Mouse (Mus musculus): ENCODE measurements at regions not wholly inside any gene's neighbourhood (a gene's known extent, or its start where the extent isn't known, plus 50 kb on each side); places are given as distances from the start of the nearest gene placed in this dataset.
"Not testable (repeated sequence)": the region's sequence is repeated elsewhere in the genome, so short reads cannot be mapped to it uniquely, and the experiment has no call there.

GRCm38 (mm10) chr12:119102106-119102505 is 135.9 kb upstream of the Abcb5 start:
- H3K4me3 ChIP-seq (ENCODE audit: low read length); H3K4me2 ChIP-seq (ENCODE audit: low read depth, low read length); H3K4me1 ChIP-seq (ENCODE audit: insufficient read depth, low read length); ATAC-seq; H3K27me3 ChIP-seq (ENCODE audit: insufficient read depth, low read length); H3K9ac ChIP-seq (replicated peaks; ENCODE audit: low read length); H3K27ac ChIP-seq; H3K36me3 ChIP-seq (ENCODE audit: insufficient read depth, low read length); DNase-seq (ENCODE audit: low spot score); H3K9me3 ChIP-seq (ENCODE audit: low read length): not testable (repeated sequence)
- WGBS, result 90% methylated on average over 2 of the region's 2 CpGs

GRCm38 (mm10) chr12:119099736-119100135 is 133.5 kb upstream of the Abcb5 start:
- Histone ChIP-seq H3K4me1 (ENCODE audit: insufficient read depth, low read length) (no peaks in the 10 kb centered on the region), H3K4me3 (ENCODE audit: low read length) (no peak overlapping the region), H3K4me2 (ENCODE audit: low read depth, low read length) (no peak overlapping the region), H3K27ac (no peak overlapping the region), H3K9me3 (ENCODE audit: low read length) (no peaks in the 10 kb centered on the region), H3K9ac (replicated peaks; ENCODE audit: low read length) (no peak overlapping the region), H3K27me3 (ENCODE audit: insufficient read depth, low read length) (no peaks in the 10 kb centered on the region), H3K36me3 (ENCODE audit: insufficient read depth, low read length) (no peaks in the 10 kb centered on the region)
- no peak for TF ChIP-seq CTCF (IDR thresholded peaks at IDR 0.05; ENCODE audit: low read depth)
- DNase-seq (ENCODE audit: low spot score), result no peak
- ATAC-seq, result no peak

- ATAC-seq, result no peak
- no peaks in the 10 kb centered on the region for H3K27me3 ChIP-seq (ENCODE audit: insufficient read depth, low read length)
- H3K36me3 ChIP-seq (ENCODE audit: insufficient read depth, low read length), result no peaks in the 10 kb centered on the region
- no peaks in the 10 kb centered on the region for H3K9me3 ChIP-seq (ENCODE audit: low read length)
- 49% methylated on average over 1 of the region's 1 CpGs for WGBS
- DNase-seq (ENCODE audit: low spot score), result no peak
- no peak overlapping the region for H3K9ac ChIP-seq (replicated peaks; ENCODE audit: low read length)
- no peak overlapping the region for H3K4me3 ChIP-seq (ENCODE audit: low read length)
- TF ChIP-seq CTCF (IDR thresholded peaks at IDR 0.05; ENCODE audit: low read depth), result no peak
- no peaks in the 10 kb centered on the region for H3K4me1 ChIP-seq (ENCODE audit: insufficient read depth, low read length)
- no peak overlapping the region for H3K27ac ChIP-seq
- H3K4me2 ChIP-seq (ENCODE audit: low read depth, low read length), result no peak overlapping the region
Measured at GRCm38 (mm10) chr12:119097814-119098213, 131.6 kb upstream of the Abcb5 start.

- Histone ChIP-seq H3K4me2 (ENCODE audit: low read depth, low read length) (no peak overlapping the region), H3K4me3 (ENCODE audit: low read length) (no peak overlapping the region), H3K4me1 (ENCODE audit: insufficient read depth, low read length) (no peaks in the 10 kb centered on the region), H3K9ac (replicated peaks; ENCODE audit: low read length) (no peak overlapping the region), H3K36me3 (ENCODE audit: insufficient read depth, low read length) (no peaks in the 10 kb centered on the region), H3K27ac (no peak overlapping the region), H3K9me3 (ENCODE audit: low read length) (no peaks in the 10 kb centered on the region), H3K27me3 (ENCODE audit: insufficient read depth, low read length) (no peaks in the 10 kb centered on the region)
- ATAC-seq (no peak), DNase-seq (ENCODE audit: low spot score) (no peak)
- WGBS, result 97% methylated on average over 1 of the region's 1 CpGs
- TF ChIP-seq CTCF (IDR thresholded peaks at IDR 0.05; ENCODE audit: low read depth), result no peak
Measured at GRCm38 (mm10) chr12:119094314-119094713, 128.1 kb upstream of the Abcb5 start.

GRCm38 (mm10) chr12:119093402-119093801 is 127.2 kb upstream of the Abcb5 start:
- Histone ChIP-seq H3K27ac (no peak overlapping the region), H3K9me3 (ENCODE audit: low read length) (no peaks in the 10 kb centered on the region), H3K36me3 (ENCODE audit: insufficient read depth, low read length) (no peaks in the 10 kb centered on the region), H3K4me1 (ENCODE audit: insufficient read depth, low read length) (no peaks in the 10 kb centered on the region), H3K4me3 (ENCODE audit: low read length) (no peak overlapping the region), H3K9ac (replicated peaks; ENCODE audit: low read length) (no peak overlapping the region), H3K4me2 (ENCODE audit: low read depth, low read length) (no peak overlapping the region), H3K27me3 (ENCODE audit: insufficient read depth, low read length) (no peaks in the 10 kb centered on the region)
- WGBS, result 73% methylated on average over 2 of the region's 2 CpGs
- TF ChIP-seq CTCF (IDR thresholded peaks at IDR 0.05; ENCODE audit: low read depth), result no peak
- ATAC-seq, result no peak
- DNase-seq (ENCODE audit: low spot score), result peak; percentile 34

- Histone ChIP-seq H3K4me1 (ENCODE audit: insufficient read depth, low read length) (no peaks in the 10 kb centered on the region), H3K36me3 (ENCODE audit: insufficient read depth, low read length) (no peaks in the 10 kb centered on the region), H3K27me3 (ENCODE audit: insufficient read depth, low read length) (no peaks in the 10 kb centered on the region), H3K9ac (replicated peaks; ENCODE audit: low read length) (no peak overlapping the region), H3K4me3 (ENCODE audit: low read length) (no peak overlapping the region), H3K9me3 (ENCODE audit: low read length) (no peaks in the 10 kb centered on the region), H3K27ac (no peak overlapping the region), H3K4me2 (ENCODE audit: low read depth, low read length) (no peak overlapping the region)
- ATAC-seq (no peak), DNase-seq (ENCODE audit: low spot score) (no peak)
- no peak for TF ChIP-seq CTCF (IDR thresholded peaks at IDR 0.05; ENCODE audit: low read depth)
- 89% methylated on average over 2 of the region's 2 CpGs for WGBS
Measured at GRCm38 (mm10) chr12:119089292-119089691, 123.1 kb upstream of the Abcb5 start.

- 93% methylated on average over 1 of the region's 1 CpGs for whole genome bisulfite sequencing
- no peaks in the 10 kb centered on the region for H3K36me3 ChIP-seq (ENCODE audit: insufficient read depth, low read length)
- H3K27ac ChIP-seq, result no peak overlapping the region
- no peaks in the 10 kb centered on the region for H3K27me3 ChIP-seq (ENCODE audit: insufficient read depth, low read length)
- H3K9me3 ChIP-seq (ENCODE audit: low read length), result no peaks in the 10 kb centered on the region
- no peak for TF ChIP-seq CTCF (IDR thresholded peaks at IDR 0.05; ENCODE audit: low read depth)
- ATAC-seq (no peak), DNase-seq (ENCODE audit: low spot score) (no peak)
- H3K4me1 ChIP-seq (ENCODE audit: insufficient read depth, low read length), result no peaks in the 10 kb centered on the region
- H3K4me3 ChIP-seq (ENCODE audit: low read length), result no peak overlapping the region
- H3K4me2 ChIP-seq (ENCODE audit: low read depth, low read length), result no peak overlapping the region
- H3K9ac ChIP-seq (replicated peaks; ENCODE audit: low read length), result no peak overlapping the region
Measured at GRCm38 (mm10) chr12:119088666-119089065, 122.4 kb upstream of the Abcb5 start.

All from hindbrain, postnatal 0 days (tissue).